Mouse (Mus musculus): ENCODE data around the gene Lonrf2. TPM values are rescaled to one million over a fixed set of nuclear protein-coding genes. Genes with fewer than 3 reads are reported as not detected.

Gene Lonrf2
- total RNA-seq, 2 experiments from 2014 or later = 104 to 107 TPM

DNA sequence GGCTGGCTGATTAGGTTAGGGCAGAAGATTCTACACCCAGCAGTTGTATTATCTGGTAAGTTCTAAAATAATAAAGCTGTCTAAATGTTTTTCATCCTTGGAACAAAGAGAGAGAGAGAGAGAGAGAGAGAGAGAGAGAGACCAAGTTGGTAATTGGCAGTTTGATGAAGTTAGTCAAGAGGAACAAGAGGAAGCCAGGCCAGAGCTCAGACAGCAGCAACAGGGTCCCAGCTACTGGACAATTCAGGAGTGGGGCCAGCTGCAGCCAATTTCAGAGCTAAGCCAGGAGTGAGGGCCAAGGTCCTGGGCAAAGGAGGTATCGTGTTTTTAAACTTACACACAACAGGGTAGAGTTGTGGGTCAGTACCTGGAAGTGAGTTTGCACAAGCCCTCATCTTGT, 6.3 kb upstream of the Lonrf2 start:
- no peak for DNase-seq (ENCODE audit: extremely low spot score in 1 of 2, low spot score in 1 of 2)

DNA sequence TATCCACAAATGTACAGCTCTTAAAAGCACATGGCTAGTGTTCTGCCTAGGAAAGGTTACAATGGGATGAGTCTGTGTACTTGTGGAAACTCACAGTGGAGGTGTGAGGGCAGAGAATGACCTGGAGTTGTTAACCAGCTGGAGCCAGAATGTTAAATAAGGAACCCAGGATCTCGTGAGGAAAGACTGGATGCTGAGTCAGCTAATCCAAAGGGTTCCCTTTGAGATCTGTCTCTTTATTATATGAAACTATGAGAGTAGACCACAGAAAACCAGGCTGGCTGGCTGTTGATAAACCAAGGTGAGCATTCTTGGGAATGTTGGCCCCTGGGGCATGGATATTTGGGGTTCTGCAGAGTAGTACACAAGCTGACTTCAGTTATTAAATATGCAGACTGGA, 3.4 kb upstream of the Lonrf2 start:
- no peak for DNase-seq (ENCODE audit: extremely low spot score in 1 of 2, low spot score in 1 of 2)

DNA sequence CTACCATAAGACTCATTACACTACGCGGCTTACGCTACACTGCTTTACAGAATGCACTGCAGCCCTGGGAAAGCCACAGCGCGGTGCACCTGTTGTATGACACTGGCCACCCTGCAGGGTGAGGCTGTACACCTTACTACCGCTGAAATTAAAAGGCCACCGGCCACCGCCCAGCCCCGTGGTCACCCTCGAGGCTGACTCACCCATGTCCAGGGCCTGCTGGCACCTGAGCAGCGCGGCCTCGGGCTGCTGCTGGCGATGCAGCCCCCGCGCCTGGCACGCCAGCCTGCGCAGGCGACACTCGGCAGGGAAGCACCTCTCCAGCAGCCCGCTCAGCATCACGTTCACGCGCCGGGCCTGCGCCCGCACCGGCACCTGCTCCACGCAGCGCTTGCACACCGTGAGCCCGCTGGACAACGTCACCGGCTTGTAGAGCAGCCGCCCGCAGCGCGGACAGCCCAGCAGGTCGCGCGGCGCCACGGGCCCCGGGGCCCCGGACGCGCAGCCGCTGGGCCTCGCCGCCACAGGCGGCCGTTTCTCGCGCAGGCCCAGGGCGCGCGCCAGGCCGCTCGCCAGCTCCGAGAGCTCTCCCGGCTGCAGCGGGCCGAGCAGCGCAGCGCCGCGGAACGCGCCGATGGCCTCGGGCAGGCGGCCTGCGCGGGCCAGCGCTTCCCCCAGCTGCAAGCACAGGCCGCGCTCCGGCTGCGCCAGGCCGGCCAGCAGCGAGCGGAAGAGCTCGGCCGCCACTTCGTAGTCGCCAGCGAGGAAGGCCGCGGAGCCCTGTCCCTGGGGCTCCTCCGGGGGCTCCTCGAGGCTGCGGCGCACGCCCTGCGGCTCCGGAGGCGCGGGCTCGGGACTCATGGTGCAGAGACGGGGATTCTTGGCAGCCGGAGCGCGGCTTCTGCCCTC, 689 bp downstream of the Lonrf2 start:
- peak; percentile 43 to 59 for DNase-seq (ENCODE audit: extremely low spot score in 1 of 2, low spot score in 1 of 2)

DNA sequence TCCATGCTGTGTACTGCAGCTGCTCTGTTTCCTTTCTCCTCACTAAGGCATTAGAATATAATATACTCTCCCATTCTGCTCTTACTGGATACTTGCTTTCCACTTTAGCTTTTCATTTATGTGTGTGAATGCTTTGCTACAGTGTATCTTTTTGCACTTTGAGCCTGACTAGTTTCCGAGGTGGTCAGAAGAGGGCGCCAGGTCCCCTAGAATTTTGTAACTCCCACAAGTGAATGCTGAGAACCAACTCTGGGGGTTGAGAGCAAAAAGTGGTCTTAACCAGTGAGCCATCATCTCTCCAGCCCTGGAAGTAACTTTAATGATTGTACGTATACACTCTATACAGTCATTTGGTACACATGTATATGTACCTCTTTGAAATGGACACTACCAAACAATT, 1.6 kb downstream of the Lonrf2 start:
- DNase-seq (ENCODE audit: extremely low spot score in 1 of 2, low spot score in 1 of 2) = peak in 1 of 2 experiments; percentile 52

DNA sequence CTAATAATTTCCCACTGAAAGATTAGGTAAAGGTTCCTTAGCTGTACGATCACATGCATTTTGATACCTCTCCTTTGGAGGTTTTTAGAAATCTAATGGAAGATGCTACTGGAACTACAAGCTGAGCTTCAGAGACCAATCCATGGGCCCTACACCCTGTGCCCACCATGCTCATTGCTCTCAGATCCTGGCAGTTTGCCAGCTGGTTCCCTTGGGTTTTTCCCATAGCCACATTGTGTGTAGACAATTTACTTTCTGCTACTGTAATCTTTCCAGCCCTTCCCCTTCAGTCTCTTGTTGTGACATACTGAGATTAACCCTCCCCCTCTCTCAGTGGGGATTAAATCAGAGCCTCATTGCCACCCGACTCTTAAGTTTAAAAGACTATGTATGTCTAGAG, 11.6 kb downstream of the Lonrf2 start:
- DNase-seq (ENCODE audit: extremely low spot score in 1 of 2, low spot score in 1 of 2) = no peak

DNA sequence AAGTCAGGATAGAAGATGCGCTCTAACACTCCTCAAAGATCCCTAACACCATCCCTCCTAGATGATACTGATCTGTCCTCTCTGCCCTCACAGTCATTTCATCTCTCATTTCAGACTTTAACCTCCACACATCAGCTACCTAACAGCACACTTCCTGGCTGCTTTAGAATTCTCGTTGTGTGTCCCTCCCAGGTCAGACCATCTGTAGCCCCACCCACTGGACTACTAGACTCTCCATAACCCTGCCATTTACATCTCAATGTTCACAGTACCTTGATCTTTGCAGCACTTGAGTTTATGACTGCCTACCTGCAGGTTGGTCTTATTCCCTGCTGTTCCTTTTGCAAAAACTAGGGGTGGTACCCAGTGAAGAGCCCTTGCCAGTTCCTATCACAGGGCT, 12.7 kb downstream of the Lonrf2 start:
- DNase-seq (ENCODE audit: extremely low spot score in 1 of 2, low spot score in 1 of 2) = no peak

DNA sequence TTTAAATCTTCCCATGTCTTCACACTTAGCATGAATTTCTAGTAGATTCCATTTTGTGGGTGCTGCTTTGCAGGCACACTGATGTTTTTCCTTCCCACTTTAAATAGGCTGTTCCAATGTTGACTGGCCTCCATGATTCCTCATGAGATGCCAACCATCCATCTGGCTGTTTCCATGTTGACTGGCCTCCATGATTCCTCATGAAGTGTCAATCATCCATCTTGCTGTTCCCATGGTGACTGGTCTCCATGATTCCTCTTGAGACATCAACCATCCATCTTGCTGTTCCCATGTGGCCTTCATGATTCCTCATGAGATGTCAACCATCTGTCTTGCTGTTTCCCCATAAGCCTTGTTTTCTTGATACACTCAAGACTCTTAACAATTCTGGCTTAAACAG, 16.8 kb downstream of the Lonrf2 start:
- DNase-seq (ENCODE audit: extremely low spot score in 1 of 2, low spot score in 1 of 2) = no peak

DNA sequence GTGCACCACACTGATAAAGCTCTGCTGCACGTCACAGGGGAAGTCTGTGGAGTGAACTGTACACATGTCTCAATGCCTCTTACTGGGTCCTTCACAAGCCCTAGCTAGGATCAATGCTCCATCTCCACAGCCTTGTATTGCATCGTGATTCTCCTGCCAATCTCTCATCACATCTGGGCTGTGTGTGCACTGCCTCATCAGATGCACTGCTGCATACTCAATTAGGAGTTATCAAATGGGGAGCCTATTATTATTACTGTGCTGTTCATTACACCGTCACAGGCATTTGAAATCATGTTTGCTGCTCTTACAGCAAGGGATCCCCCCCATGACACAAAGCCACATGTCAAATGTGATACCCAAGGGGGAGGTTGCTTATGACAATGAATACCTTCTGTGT, 18.8 kb downstream of the Lonrf2 start:
- DNase-seq (ENCODE audit: extremely low spot score in 1 of 2, low spot score in 1 of 2) = no peak

DNA sequence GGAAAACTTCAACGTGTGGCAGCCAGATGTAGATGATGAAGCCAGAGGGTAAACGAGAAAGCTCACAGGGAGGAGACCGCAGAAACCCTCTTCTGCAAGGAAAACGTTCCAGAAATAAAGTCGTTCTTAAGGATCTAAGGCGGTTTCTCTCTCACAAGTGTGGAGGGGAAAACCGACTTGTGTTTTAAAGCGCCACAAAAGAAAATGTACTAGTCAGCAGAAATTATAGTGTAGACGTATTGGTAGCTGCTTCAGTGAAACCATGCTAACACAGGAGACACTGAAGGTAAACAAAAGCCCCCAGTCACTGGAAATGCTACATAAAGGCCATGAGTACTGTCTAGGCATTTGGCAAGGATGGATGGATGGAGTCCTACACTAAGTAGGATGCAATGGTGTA, 19.2 kb downstream of the Lonrf2 start:
- DNase-seq (ENCODE audit: extremely low spot score in 1 of 2, low spot score in 1 of 2) = no peak

DNA sequence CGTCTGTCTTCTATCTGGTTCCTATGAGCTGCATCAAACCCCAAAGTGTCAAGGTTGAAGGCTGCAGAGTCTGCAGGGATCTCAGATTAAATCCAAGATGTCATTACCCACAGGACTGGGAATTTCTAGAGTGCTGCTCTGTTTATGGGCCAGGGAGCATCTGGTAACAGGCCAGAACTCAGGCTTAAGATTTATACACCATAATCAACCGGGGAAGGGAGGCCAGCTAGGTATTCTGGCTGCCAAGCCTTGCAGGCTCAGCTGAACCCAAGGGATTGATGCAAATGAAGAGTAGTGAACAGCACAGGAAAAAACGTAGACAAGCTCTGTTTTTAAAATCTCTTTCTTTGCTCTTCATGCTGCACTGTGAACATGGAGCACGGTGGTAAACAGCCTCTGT, 20.2 kb downstream of the Lonrf2 start:
- no peak for DNase-seq (ENCODE audit: extremely low spot score in 1 of 2, low spot score in 1 of 2)

DNA sequence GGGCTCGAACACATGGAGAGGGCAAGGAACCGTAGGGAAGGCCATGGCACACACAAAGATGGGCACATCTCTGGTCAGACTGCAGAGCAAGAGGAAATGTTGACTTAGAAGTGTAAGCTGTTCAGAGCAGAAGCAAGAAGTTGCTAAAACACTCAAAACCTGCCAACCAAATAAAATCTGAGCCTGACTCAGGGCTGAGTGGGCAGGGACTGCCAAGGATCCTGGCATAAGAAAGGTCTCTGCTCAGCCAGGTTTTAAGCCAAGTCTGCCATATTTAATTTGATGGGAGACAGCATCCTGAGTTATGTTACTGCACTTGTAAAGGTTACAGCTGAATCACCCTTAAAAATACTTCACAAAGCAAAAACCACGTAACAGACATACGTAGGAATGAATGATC, 29.4 kb downstream of the Lonrf2 start:
- no peak for DNase-seq (ENCODE audit: extremely low spot score in 1 of 2, low spot score in 1 of 2)

DNA sequence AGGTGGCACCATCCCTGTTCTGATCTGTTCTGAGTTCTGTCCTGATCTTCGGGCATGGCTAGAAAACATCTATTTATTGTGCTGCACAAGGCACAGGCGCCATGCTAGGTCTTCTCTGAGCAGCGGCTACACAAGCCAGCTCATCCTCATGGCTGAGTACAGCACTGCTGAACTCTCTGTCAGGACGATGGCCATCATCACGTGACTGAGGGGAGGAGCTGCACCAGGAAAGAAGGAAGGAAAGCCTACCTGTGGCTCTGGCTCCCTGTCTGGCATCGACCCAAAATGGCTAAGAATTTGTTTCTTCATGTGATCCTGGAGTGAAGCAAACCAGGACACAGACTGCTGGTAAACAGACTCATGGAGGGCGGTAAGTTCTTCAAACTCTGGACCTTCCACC, 36.1 kb downstream of the Lonrf2 start:
- no peak for DNase-seq (ENCODE audit: extremely low spot score in 1 of 2, low spot score in 1 of 2)

DNA sequence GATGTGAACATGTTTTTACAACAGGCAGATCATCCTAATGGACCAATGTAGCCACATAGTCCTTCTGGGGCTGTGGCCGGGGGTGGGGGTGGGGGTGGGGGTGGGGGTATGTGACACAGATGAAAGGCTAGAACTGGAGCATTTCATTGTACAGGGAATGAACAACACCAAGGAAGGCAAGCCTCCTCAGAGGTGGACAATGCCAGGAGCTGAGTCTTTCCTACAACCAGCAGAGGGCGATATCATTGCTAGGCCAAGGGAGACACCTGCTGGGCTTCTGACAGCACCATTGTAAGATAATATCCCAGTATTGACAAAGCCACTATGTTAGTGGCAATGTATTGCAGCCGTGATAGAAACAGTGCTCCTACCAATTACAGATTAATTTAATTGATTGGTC, 37.2 kb downstream of the Lonrf2 start:
- no peak for DNase-seq (ENCODE audit: extremely low spot score in 1 of 2, low spot score in 1 of 2)

DNA sequence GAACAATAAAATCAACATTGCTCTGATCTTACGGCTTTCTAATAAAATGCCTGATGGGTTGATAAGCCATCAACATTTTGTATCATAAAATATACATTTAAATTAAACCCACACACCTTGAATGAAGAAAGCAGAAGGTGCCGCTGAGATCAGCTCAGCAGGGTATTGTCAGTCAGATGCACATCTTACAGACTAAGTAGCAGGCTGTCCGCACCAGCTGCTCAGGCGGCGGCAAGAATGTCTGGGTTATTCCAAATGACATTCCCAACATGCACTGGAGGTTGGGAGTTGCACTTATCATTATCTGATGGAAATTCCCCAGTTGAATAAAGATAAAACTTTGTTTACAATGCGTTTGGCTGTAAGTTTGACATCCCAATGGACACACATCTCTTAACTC, 39.6 kb downstream of the Lonrf2 start:
- no peak for DNase-seq (ENCODE audit: extremely low spot score in 1 of 2, low spot score in 1 of 2)

DNA sequence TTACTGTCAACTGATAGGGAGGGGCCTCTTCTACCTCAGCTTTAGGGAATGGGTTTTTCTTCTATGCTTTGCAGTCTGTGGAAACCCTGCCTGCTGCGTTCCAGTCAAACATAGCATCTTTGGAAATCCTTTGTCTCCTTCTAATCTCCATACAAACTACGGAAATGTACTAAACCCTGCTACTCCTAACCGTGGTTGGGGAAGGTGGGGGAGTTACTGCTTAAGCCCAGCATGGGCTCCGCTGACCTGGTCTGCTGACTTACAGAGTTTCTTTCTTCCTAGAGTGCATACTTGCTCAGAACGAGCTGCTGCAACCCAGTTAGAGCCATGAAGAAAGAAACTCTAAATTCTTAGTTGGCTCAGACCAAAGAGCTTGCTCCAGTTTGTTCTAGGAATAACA, 41.0 kb downstream of the Lonrf2 start:
- DNase-seq (ENCODE audit: extremely low spot score in 1 of 2, low spot score in 1 of 2) = no peak

DNA sequence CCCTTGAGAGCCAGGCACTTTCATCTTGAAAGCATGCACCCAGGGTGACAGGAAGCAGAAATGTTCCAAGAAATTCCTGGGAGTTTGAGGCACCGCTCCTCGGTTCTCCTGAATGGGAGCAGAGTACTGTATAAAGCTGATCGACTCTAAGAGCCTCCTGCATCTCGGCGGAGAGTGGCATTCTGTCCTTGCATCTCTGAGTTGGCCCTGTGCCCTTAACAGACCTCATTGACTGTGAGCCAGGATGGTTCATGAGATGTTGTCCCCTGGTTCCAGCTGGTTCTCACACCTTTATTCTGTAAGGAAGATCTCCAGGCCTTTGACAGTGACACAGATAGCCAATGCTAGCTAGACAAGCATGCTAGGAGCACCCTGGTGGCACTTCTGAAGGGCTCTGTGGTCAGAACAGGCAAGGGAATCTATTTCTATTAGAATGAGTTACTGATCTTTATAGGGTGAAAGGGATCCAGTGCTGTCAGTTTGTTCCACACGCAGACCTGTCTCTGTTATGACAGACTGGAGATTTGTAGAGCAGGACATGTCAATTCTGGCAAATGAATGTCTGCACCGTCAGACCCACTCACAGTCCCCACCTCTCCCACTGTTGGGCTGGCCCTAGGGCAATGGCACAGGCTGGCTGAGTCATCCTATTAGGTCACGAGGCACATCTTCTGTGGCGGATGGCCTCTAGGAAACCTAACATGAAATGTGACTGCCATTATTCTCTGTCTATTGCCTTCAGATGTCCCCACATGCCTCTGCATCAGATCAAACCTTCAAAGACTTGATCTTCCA, 45.3 kb downstream of the Lonrf2 start:
- DNase-seq (ENCODE audit: extremely low spot score in 1 of 2, low spot score in 1 of 2) = no peak

DNA sequence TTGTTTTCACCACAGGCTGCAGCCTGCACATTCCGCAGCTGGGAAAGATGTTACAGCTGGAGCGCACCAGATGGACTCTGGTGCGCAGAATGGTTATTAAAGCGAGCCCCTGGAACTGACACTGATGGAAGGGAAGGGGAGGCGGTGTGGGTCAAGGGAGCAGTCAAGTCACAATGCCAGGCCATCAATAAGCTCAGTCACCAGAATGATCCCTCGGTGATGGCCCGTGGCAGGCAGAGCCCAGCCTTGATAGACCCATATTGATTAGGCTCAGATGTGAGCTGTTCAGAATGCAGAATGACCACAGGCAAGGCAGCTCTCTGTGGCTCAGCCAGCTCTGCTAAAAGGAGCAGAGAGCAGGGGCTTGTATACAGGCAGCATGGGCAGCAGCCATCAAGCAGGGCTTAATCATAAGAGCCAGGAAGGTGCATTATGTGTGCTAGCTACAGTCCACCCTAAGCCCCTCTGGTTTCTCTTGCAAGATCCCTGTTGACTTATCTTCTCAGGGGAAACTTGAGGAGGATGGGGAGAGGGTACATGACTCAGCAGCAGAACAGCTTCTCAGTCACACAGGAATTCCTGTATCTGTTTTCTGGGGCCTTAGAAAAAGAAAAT, 46.4 kb downstream of the Lonrf2 start:
- DNase-seq (ENCODE audit: extremely low spot score in 1 of 2, low spot score in 1 of 2) = no peak

DNA sequence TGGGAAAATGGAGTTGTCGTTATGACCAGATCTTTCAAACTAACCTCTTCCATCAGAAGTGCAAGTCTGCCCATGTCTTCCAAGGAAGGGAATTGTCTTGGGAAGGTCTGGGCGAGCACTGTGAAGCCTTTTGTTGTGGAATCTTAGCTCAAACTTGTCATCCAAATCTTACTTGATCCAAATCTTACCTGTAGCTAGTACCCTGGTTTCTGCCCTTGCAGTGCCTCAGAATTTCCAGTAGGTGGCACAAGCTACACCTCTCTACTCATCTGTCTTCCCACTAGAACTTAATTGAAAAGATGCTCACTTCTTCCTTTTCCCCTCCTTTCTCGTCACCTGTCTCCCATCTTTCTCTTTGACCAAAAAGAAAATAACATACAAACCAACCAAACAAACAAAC, 47.6 kb downstream of the Lonrf2 start:
- DNase-seq (ENCODE audit: extremely low spot score in 1 of 2, low spot score in 1 of 2) = no peak

DNA sequence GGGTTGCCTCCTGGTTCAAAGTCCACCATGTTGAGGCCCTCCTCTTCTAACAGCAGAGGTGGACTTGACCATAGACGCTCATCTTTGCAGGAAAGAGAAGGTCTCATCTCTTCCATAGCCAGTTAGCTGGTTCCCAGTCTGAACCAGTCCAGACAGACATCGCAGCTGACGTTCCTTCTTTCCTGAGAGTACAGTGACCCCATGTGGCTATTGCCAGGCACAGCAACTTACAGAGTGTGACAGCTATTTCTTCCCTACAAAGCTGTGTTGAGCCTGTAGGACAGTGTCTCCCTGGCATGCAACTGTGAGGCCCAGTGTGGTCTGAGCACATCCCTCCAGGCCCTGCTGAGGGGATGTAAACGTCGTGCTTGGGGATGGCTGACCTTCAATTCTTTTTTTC, 49.1 kb downstream of the Lonrf2 start:
- peak; percentile 26 to 49 for DNase-seq (ENCODE audit: extremely low spot score in 1 of 2, low spot score in 1 of 2)

DNA sequence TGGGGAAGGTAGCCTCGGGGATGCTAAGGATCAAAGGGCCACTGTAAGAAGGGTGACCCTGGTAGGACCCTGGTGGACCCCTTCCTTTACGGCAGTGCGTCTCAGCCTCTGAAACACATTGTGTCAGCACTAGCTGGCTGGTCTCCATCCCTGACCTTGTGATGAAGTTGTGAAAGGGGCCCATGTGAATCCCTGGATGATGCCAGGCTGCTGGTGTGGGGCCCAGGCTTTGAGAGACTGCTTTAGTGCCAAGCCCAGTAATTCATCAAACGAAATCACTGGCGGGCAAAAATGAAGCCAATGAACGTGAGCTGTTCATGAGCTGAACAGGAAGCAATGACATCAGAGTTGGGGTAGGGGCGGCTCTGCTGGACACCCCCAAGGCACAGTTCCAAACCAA, 50.2 kb downstream of the Lonrf2 start:
- no peak for DNase-seq (ENCODE audit: extremely low spot score in 1 of 2, low spot score in 1 of 2)

DNA sequence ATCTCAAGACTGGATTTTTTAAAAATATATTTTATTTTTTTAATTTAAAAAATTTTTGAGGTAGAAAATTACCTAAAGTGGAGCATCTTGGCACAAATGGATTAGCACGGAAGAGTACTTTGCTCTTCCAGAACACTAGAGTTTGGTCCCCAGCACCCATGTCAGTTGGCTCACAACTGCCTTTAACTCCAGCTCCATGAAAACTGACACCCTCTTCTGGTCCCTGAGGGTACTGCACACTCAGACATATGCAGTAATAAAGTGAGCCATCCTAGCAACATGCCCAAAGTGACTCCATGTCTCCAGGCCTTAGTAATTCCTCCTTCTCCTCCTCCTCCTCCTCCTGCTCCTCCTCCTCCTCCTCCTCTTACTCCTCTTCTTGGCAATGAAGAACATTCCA, 58.2 kb downstream of the Lonrf2 start:
- no peak for DNase-seq (ENCODE audit: extremely low spot score in 1 of 2, low spot score in 1 of 2)
